ENCODE assay signal across 19 mouse cellular contexts in the genomic region with DNA sequence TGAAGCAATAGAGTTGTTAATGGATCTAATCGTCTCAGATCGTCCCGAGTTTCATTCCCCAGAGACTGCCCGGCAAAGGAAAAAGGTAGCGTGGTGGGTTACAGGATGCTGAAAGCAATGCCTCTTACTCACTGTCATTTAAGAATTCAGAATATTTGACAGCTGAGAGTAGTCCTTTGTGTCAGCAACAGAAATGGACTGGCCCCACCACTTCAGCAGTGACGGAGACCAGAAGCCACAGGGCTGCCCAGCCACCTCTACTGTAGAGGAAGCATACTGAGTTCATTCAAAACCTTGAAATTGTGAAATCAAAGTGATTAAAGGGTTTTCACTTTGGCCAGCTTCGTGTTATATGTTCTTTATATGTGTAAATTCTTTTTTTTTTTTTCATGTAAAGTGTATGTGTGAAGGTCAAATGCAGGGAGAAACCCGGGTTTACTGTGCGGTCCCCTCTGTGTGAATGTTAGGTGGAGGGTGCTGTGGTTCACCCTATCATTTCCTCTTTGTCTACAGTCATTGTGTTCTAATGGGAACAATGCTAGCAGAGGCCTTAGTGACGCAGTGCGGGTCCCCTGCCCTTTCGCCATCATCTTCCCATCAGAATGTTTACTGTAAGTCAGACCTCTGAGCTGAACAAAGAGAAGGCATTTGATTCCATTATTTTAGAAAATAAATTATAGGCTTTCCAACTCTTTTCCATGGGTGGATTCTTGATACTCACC. TPM values are rescaled to one million over a fixed set of nuclear protein-coding genes. Genes with fewer than 3 reads are reported as not detected.
A peak's percentile ranks its signal among the peaks of the same experiment; 100 is the strongest.
DNase-seq lines count a peak whose midpoint lies in the region; ATAC-seq lines count a peak whose summit lies in the region.
"Had no signal": no experiment of that assay in that cellular context is flagged by ENCODE, and none has a peak within 500 bp of the region (broad histone marks: within the 10 kb centered on the region; RNA-seq: fewer than 3 reads in every experiment).

No protein-coding gene starts in this region.

- 0 out of 2 replicates have a peak overlapping the region, but pooled peaks have one; percentile 29 for H3K27ac ChIP-seq in heart, embryonic 15.5 days
- H3K27ac ChIP-seq in forebrain, embryonic 15.5 days (replicated peaks) = no peak overlapping the region
- H3K27ac ChIP-seq in midbrain, embryonic 14.5 days (replicated peaks; ENCODE audit: low read depth, low read length) = peak overlapping the region; percentile 65
- H3K27ac ChIP-seq: embryonic facial prominence, embryonic 13.5 days; liver, embryonic 13.5 days; neural tube, embryonic 12.5 days had no signal

- H3K36me3 ChIP-seq in heart, embryonic 15.5 days = no peaks in the 10 kb centered on the region
- no peaks in the 10 kb centered on the region for H3K36me3 ChIP-seq in forebrain, embryonic 15.5 days
- no peaks in the 10 kb centered on the region for H3K36me3 ChIP-seq in midbrain, embryonic 14.5 days (ENCODE audit: control insufficient read depth, insufficient read depth, low read length)
- H3K36me3 ChIP-seq: embryonic facial prominence, embryonic 13.5 days; liver, embryonic 13.5 days; neural tube, embryonic 12.5 days had no signal

- 40% methylated on average over 12 of the region's 12 CpGs for WGBS in heart, embryonic 15.5 days
- WGBS in forebrain, embryonic 15.5 days = 13% methylated on average over 12 of the region's 12 CpGs
- WGBS in midbrain, embryonic 14.5 days = 22% methylated on average over 12 of the region's 12 CpGs

- no peak overlapping the region for H3K9ac ChIP-seq in heart, embryonic 15.5 days
- H3K9ac ChIP-seq in forebrain, embryonic 15.5 days (replicated peaks) = no peak overlapping the region
- H3K9ac ChIP-seq in midbrain, embryonic 14.5 days (replicated peaks; ENCODE audit: low read length) = no peak overlapping the region
- H3K9ac ChIP-seq: embryonic facial prominence, embryonic 13.5 days; liver, embryonic 13.5 days; neural tube, embryonic 12.5 days had no signal

- no peak for ATAC-seq in heart, embryonic 15.5 days (replicated peaks; ENCODE audit: insufficient number of reproducible peaks, insufficient read depth, low FRiP score, low read depth)
- peak; percentile 47; the same call in 1 of the 2 replicates for ATAC-seq in common myeloid progenitor, adult 5-6 weeks (replicated peaks; ENCODE audit: low read depth, poor library complexity, severe bottlenecking)
- ATAC-seq in forebrain, embryonic 15.5 days (replicated peaks) = peak; percentile 61; the same call in 1 of the 2 replicates
- ATAC-seq in midbrain, embryonic 14.5 days (ENCODE audit: low FRiP score, low TSS enrichment) = peak; percentile 60; the same call in 1 of the 2 replicates
- ATAC-seq: inflammation-experienced regulatory T-cells, adult 6 months had no signal

- H3K27me3 ChIP-seq in heart, embryonic 15.5 days = no peaks in the 10 kb centered on the region
- no peaks in the 10 kb centered on the region for H3K27me3 ChIP-seq in forebrain, embryonic 15.5 days
- H3K27me3 ChIP-seq in midbrain, embryonic 14.5 days (ENCODE audit: control insufficient read depth, insufficient read depth, low read length) = no peaks in the 10 kb centered on the region
- H3K27me3 ChIP-seq: embryonic facial prominence, embryonic 13.5 days; liver, embryonic 13.5 days; neural tube, embryonic 12.5 days had no signal

- 0 out of 2 replicates have a peak overlapping the region, but pooled peaks have one; percentile 13 for H3K4me2 ChIP-seq in heart, embryonic 15.5 days
- no peak overlapping the region for H3K4me2 ChIP-seq in forebrain, embryonic 15.5 days (replicated peaks)
- H3K4me2 ChIP-seq in midbrain, embryonic 14.5 days (ENCODE audit: low read length) = no peak overlapping the region; the same call in 1 of the 2 replicates
- H3K4me2 ChIP-seq: embryonic facial prominence, embryonic 13.5 days; liver, embryonic 13.5 days; neural tube, embryonic 12.5 days had no signal

- no peaks in the 10 kb centered on the region for H3K9me3 ChIP-seq in heart, embryonic 15.5 days (replicated peaks)
- no peaks in the 10 kb centered on the region for H3K9me3 ChIP-seq in forebrain, embryonic 15.5 days
- no peaks in the 10 kb centered on the region for H3K9me3 ChIP-seq in midbrain, embryonic 14.5 days (ENCODE audit: control insufficient read depth, low read length)
- H3K9me3 ChIP-seq: embryonic facial prominence, embryonic 13.5 days; liver, embryonic 13.5 days; neural tube, embryonic 12.5 days had no signal

- DNase-seq in heart, postnatal 14 days = no peak
- DNase-seq in midbrain, embryonic 14.5 days = peak; percentile 46
- DNase-seq in frontal cortex, postnatal 25 days (ENCODE audit: low spot score in 2 of 2) = no peak
- DNase-seq in right cerebral cortex, postnatal 25 days = no peak
- DNase-seq: adrenal gland, postnatal 36 days; cerebellum, postnatal 14 days; gastrocnemius, postnatal 10 days; heart, postnatal 4 days; kidney, adult 9 months; layer of hippocampus, postnatal 36 days; left cerebral cortex, postnatal 4 days; liver, embryonic 13.5 days had no signal

- intact Hi-C loops in heart, postnatal 14 days (cut with DNase I) = no loop called here

- peaks cover 8% of the 10 kb centered on the region; the same call in 1 of the 2 replicates for H3K4me1 ChIP-seq in heart, embryonic 15.5 days (replicated peaks)
- H3K4me1 ChIP-seq in forebrain, embryonic 15.5 days = peaks cover 18% of the 10 kb centered on the region
- peaks cover 19% of the 10 kb centered on the region for H3K4me1 ChIP-seq in midbrain, embryonic 14.5 days (ENCODE audit: control insufficient read depth, insufficient read depth, low read length)
- H3K4me1 ChIP-seq: embryonic facial prominence, embryonic 13.5 days; liver, embryonic 13.5 days had no signal

- H3K4me3 ChIP-seq in heart, embryonic 15.5 days = no peak overlapping the region; the same call in 1 of the 2 replicates
- H3K4me3 ChIP-seq in forebrain, embryonic 15.5 days = no peak overlapping the region
- H3K4me3 ChIP-seq in midbrain, embryonic 14.5 days (replicated peaks; ENCODE audit: low read depth, low read length) = no peak overlapping the region
- H3K4me3 ChIP-seq: embryonic facial prominence, embryonic 13.5 days; liver, embryonic 13.5 days; neural tube, embryonic 12.5 days had no signal

RNA-seq across cellular contexts. Expression of a gene that starts 19.3 kb away (rescaled TPM):
- 1.2 and 2.4 TPM in 2 replicates for polyA plus RNA-seq in heart, embryonic 15.5 days (2015; fragmentation: Nextera tagmentation; extraction: Ambion mirVana)
- 1 to 10 TPM in 1 of 2 experiments, under 1 TPM in 1; 0.59 to 1.2 TPM for total RNA-seq in heart, postnatal 14 days (2021)
- not detected in 2 replicates for total RNA-seq in common myeloid progenitor, adult 5-6 weeks (2017)
- polyA plus RNA-seq in forebrain, embryonic 15.5 days (2015; fragmentation: Nextera tagmentation; extraction: Ambion mirVana) = 0.61 and 0.65 TPM in 2 replicates
- polyA plus RNA-seq in midbrain, embryonic 14.5 days (2014; fragmentation: Nextera tagmentation; extraction: Ambion mirVana) = 0.18 and 0.28 TPM in 2 replicates
- total RNA-seq: megakaryocyte-erythroid progenitor cell, adult 5-6 weeks had no signal
- polyA plus RNA-seq: inflammation-experienced regulatory T-cells, adult 6 months had no signal
